Mouse (Mus musculus) stomach, postnatal 0 days (tissue): ENCODE data around the gene Slc13a3.
"Not testable (repeated sequence)": the region's sequence is repeated elsewhere in the genome, so short reads cannot be mapped to it uniquely, and the experiment has no call there.

Experiments
- CTCF ChIP-seq: IDR thresholded peaks from 2 replicates; pipeline ENCODE4 v1.5.1; 2016; ENCODE audit warnings: antibody characterized with exemption, low read depth, mild to moderate bottlenecking, moderate library complexity
- EP300 ChIP-seq: optimal IDR thresholded peaks from 2 replicates; pipeline ENCODE3; 2016; ENCODE audit warnings: antibody characterized with exemption

GRCm38 (mm10) chr2:165510914-165511458, 38.0 kb upstream of the Slc13a3 start:
- not testable (repeated sequence) for TF ChIP-seq CTCF, EP300
